Comparison of ENCODE assay signal across 14 mouse cellular contexts in genomic region chr16:67106478-67107061, GRCm38 (mm10).
DNase-seq lines count a peak whose midpoint lies in the region; ATAC-seq lines count a peak whose summit lies in the region.
"Had no signal": no experiment of that assay in that cellular context is flagged by ENCODE, and none has a peak within 500 bp of the region (broad histone marks: within the 10 kb centered on the region; RNA-seq: fewer than 3 reads in every experiment).

No protein-coding gene starts in this region.

- no peak overlapping the region for H3K4me3 ChIP-seq in forebrain, embryonic 10.5 days
- H3K4me3 ChIP-seq in forebrain, embryonic 15.5 days = no peak overlapping the region
- no peak overlapping the region for H3K4me3 ChIP-seq in liver, embryonic 11.5 days (ENCODE audit: low read depth, low read length)
- no peak overlapping the region for H3K4me3 ChIP-seq in embryonic facial prominence, embryonic 10.5 days
- no peak overlapping the region for H3K4me3 ChIP-seq in midbrain, embryonic 14.5 days (replicated peaks; ENCODE audit: low read depth, low read length)
- H3K4me3 ChIP-seq: limb, embryonic 13.5 days had no signal

- H3K27ac ChIP-seq in forebrain, embryonic 10.5 days = 0 out of 2 replicates have a peak overlapping the region, but pooled peaks have one; percentile 11
- no peak overlapping the region for H3K27ac ChIP-seq in forebrain, embryonic 15.5 days (replicated peaks)
- H3K27ac ChIP-seq in liver, embryonic 11.5 days (ENCODE audit: low read depth, low read length) = no peak overlapping the region
- H3K27ac ChIP-seq in embryonic facial prominence, embryonic 10.5 days (replicated peaks) = 0 out of 2 replicates have a peak overlapping the region, but pooled peaks have one; percentile 35
- 0 out of 2 replicates have a peak overlapping the region, but pooled peaks have one; percentile 14 for H3K27ac ChIP-seq in midbrain, embryonic 14.5 days (replicated peaks; ENCODE audit: low read depth, low read length)
- H3K27ac ChIP-seq: limb, embryonic 13.5 days had no signal

- no peaks in the 10 kb centered on the region for H3K27me3 ChIP-seq in forebrain, embryonic 10.5 days (ENCODE audit: poor library complexity, severe bottlenecking)
- no peaks in the 10 kb centered on the region for H3K27me3 ChIP-seq in forebrain, embryonic 15.5 days
- H3K27me3 ChIP-seq in liver, embryonic 11.5 days (replicated peaks; ENCODE audit: control insufficient read depth, insufficient read depth, low read length) = no peaks in the 10 kb centered on the region
- H3K27me3 ChIP-seq in embryonic facial prominence, embryonic 10.5 days (replicated peaks; ENCODE audit: low read depth, poor library complexity, severe bottlenecking) = no peaks in the 10 kb centered on the region
- no peaks in the 10 kb centered on the region for H3K27me3 ChIP-seq in midbrain, embryonic 14.5 days (ENCODE audit: control insufficient read depth, insufficient read depth, low read length)
- H3K27me3 ChIP-seq: limb, embryonic 13.5 days had no signal

- ATAC-seq in forebrain, embryonic 15.5 days (replicated peaks) = no peak
- ATAC-seq in liver, embryonic 11.5 days (replicated peaks; ENCODE audit: low FRiP score) = 0 out of 2 replicates have a peak, but pooled peaks have one; percentile 34
- peak; percentile 37; the same call in 1 of the 2 replicates for ATAC-seq in midbrain, embryonic 14.5 days (ENCODE audit: low FRiP score, low TSS enrichment)
- ATAC-seq in megakaryocyte progenitor cell, adult 5-6 weeks (replicated peaks; ENCODE audit: poor library complexity) = no peak

- no peaks in the 10 kb centered on the region for H3K36me3 ChIP-seq in forebrain, embryonic 10.5 days (replicated peaks)
- no peaks in the 10 kb centered on the region for H3K36me3 ChIP-seq in forebrain, embryonic 15.5 days
- H3K36me3 ChIP-seq in liver, embryonic 11.5 days (ENCODE audit: control insufficient read depth, insufficient read depth, low read length) = no peaks in the 10 kb centered on the region
- H3K36me3 ChIP-seq in embryonic facial prominence, embryonic 10.5 days (replicated peaks) = no peaks in the 10 kb centered on the region
- H3K36me3 ChIP-seq in midbrain, embryonic 14.5 days (ENCODE audit: control insufficient read depth, insufficient read depth, low read length) = no peaks in the 10 kb centered on the region
- H3K36me3 ChIP-seq: limb, embryonic 13.5 days had no signal

- peak; percentile 14 for DNase-seq in forebrain, embryonic 10.5 days (ENCODE audit: extremely low spot score, low spot score)
- DNase-seq in liver, embryonic 11.5 days (ENCODE audit: low spot score) = no peak
- DNase-seq in liver = no peak
- DNase-seq in embryonic facial prominence, embryonic 10.5 days (ENCODE audit: low spot score) = peak; percentile 9
- DNase-seq in midbrain, embryonic 14.5 days = peak; percentile 37
- DNase-seq in thymus, postnatal 36 days = no peak
- DNase-seq: adrenal gland, postnatal 14 days; cerebellum, adult 11-12 months; gastrocnemius, postnatal 36 days; kidney, adult 9 months; lung, postnatal 14 days had no signal

- no peaks in the 10 kb centered on the region for H3K9me3 ChIP-seq in forebrain, embryonic 10.5 days
- H3K9me3 ChIP-seq in forebrain, embryonic 15.5 days = no peaks in the 10 kb centered on the region
- no peaks in the 10 kb centered on the region for H3K9me3 ChIP-seq in liver, embryonic 11.5 days (ENCODE audit: control insufficient read depth, low read length)
- H3K9me3 ChIP-seq in embryonic facial prominence, embryonic 10.5 days = no peaks in the 10 kb centered on the region
- H3K9me3 ChIP-seq in midbrain, embryonic 14.5 days (ENCODE audit: control insufficient read depth, low read length) = no peaks in the 10 kb centered on the region
- H3K9me3 ChIP-seq: limb, embryonic 13.5 days had no signal

- no peak overlapping the region for H3K9ac ChIP-seq in forebrain, embryonic 15.5 days (replicated peaks)
- H3K9ac ChIP-seq in liver, embryonic 11.5 days (ENCODE audit: low read depth, low read length) = no peak overlapping the region
- no peak overlapping the region for H3K9ac ChIP-seq in midbrain, embryonic 14.5 days (replicated peaks; ENCODE audit: low read length)
- H3K9ac ChIP-seq: limb, embryonic 13.5 days had no signal

- H3K4me2 ChIP-seq in forebrain, embryonic 15.5 days (replicated peaks) = no peak overlapping the region
- H3K4me2 ChIP-seq in liver, embryonic 11.5 days = no peak overlapping the region
- H3K4me2 ChIP-seq in midbrain, embryonic 14.5 days (ENCODE audit: low read length) = no peak overlapping the region
- H3K4me2 ChIP-seq: limb, embryonic 13.5 days had no signal

- peaks cover 7% of the 10 kb centered on the region for H3K4me1 ChIP-seq in forebrain, embryonic 10.5 days
- 0 out of 2 replicates have a peak, but pooled peaks cover 3% of the 10 kb centered on the region for H3K4me1 ChIP-seq in forebrain, embryonic 15.5 days
- no peaks in the 10 kb centered on the region for H3K4me1 ChIP-seq in liver, embryonic 11.5 days (replicated peaks; ENCODE audit: control insufficient read depth, insufficient read depth, low read length)
- H3K4me1 ChIP-seq in embryonic facial prominence, embryonic 10.5 days = no peaks in the 10 kb centered on the region
- H3K4me1 ChIP-seq in midbrain, embryonic 14.5 days (ENCODE audit: control insufficient read depth, insufficient read depth, low read length) = no peaks in the 10 kb centered on the region
- H3K4me1 ChIP-seq: limb, embryonic 13.5 days had no signal

- WGBS in forebrain, embryonic 10.5 days = 13% methylated on average over 8 of the region's 8 CpGs
- WGBS in forebrain, embryonic 15.5 days = 17% methylated on average over 8 of the region's 8 CpGs
- 66% methylated on average over 8 of the region's 8 CpGs for WGBS in liver, embryonic 11.5 days
- 35% methylated on average over 8 of the region's 8 CpGs for WGBS in embryonic facial prominence, embryonic 10.5 days
- WGBS in midbrain, embryonic 14.5 days = 13% methylated on average over 8 of the region's 8 CpGs

Comparison
In these comparisons a context has a peak if more than half of its experiments do, and no peak if none do; other contexts are left out.
1. H3K27ac ChIP-seq: peak in forebrain, embryonic 10.5 days (single experiment), embryonic facial prominence, embryonic 10.5 days (single experiment) and midbrain, embryonic 14.5 days (single experiment); none in forebrain, embryonic 15.5 days (single experiment) and liver, embryonic 11.5 days (single experiment).
2. DNase-seq: peak in forebrain, embryonic 10.5 days (single experiment), embryonic facial prominence, embryonic 10.5 days (single experiment) and midbrain, embryonic 14.5 days (single experiment); none in liver, embryonic 11.5 days (single experiment), liver (single experiment) and thymus, postnatal 36 days (0 of 2).
3. ATAC-seq: peak in liver, embryonic 11.5 days (single experiment) and midbrain, embryonic 14.5 days (single experiment); none in forebrain, embryonic 15.5 days (single experiment) and megakaryocyte progenitor cell, adult 5-6 weeks (single experiment).